ENCODE assay signal across 7 mouse cellular contexts in genomic region chr11:103016930-103017329, GRCm38 (mm10). TPM values are rescaled to one million over a fixed set of nuclear protein-coding genes. Genes with fewer than 3 reads are reported as not detected.
DNase-seq lines count a peak whose midpoint lies in the region; ATAC-seq lines count a peak whose summit lies in the region.

No protein-coding gene starts in this region.

- DNase-seq in adrenal gland, adult (ENCODE audit: inconsistent age in 2 of 2, low spot score in 1 of 2) = peak; percentile 98 to 99
- DNase-seq in embryo, embryonic 10.5 days (ENCODE audit: low spot score) = peak; percentile 96
- peak; percentile 98 for DNase-seq in gastrocnemius, postnatal 25 days
- peak; percentile 98 for DNase-seq in left cerebral cortex, postnatal 25 days (ENCODE audit: low spot score in 2 of 2)
- DNase-seq in midbrain, embryonic 10.5 days (ENCODE audit: low spot score) = peak; percentile 98
- peak; percentile 99 for DNase-seq in right cerebral cortex, postnatal 4 days

- no peaks in the 10 kb centered on the region for H3K36me3 ChIP-seq in intestine, embryonic 15.5 days
- peaks cover 36% of the 10 kb centered on the region for H3K36me3 ChIP-seq in midbrain, embryonic 10.5 days

- peak overlapping the region; percentile 95 for H3K9ac ChIP-seq in intestine, embryonic 15.5 days

- H3K27ac ChIP-seq in intestine, embryonic 15.5 days = peak overlapping the region; percentile 85
- peak overlapping the region; percentile 96 for H3K27ac ChIP-seq in midbrain, embryonic 10.5 days (replicated peaks)

- H3K9me3 ChIP-seq in intestine, embryonic 15.5 days = no peaks in the 10 kb centered on the region
- no peaks in the 10 kb centered on the region for H3K9me3 ChIP-seq in midbrain, embryonic 10.5 days (replicated peaks)

- under 1% methylated on average over 34 of the region's 41 CpGs for WGBS in intestine, embryonic 15.5 days
- WGBS in midbrain, embryonic 10.5 days = under 1% methylated on average over 41 of the region's 41 CpGs

- peak overlapping the region; percentile 58 for H3K4me2 ChIP-seq in intestine, embryonic 15.5 days (replicated peaks)

- H3K4me1 ChIP-seq in intestine, embryonic 15.5 days (replicated peaks) = peaks cover 12% of the 10 kb centered on the region; the same call in 1 of the 2 replicates
- H3K4me1 ChIP-seq in midbrain, embryonic 10.5 days = peaks cover 18% of the 10 kb centered on the region

- no peaks in the 10 kb centered on the region for H3K27me3 ChIP-seq in intestine, embryonic 15.5 days (replicated peaks)
- no peaks in the 10 kb centered on the region for H3K27me3 ChIP-seq in midbrain, embryonic 10.5 days (ENCODE audit: low read depth, poor library complexity, severe bottlenecking)

- intact Hi-C loops in left cerebral cortex, postnatal 25 days (cut with DNase I) = loop anchor here (1.0 kb wide), 1 partner anchor 11 kb away; the partner anchor contains the start of genes Dcakd and Nmt1

- ATAC-seq in intestine, embryonic 15.5 days = peak; percentile 98

- H3K4me3 ChIP-seq in intestine, embryonic 15.5 days (replicated peaks) = peak overlapping the region; percentile 90
- H3K4me3 ChIP-seq in midbrain, embryonic 10.5 days = peak overlapping the region; percentile 75

RNA-seq across cellular contexts. Expression of gene Nmt1, which starts 11.1 kb away (rescaled TPM):
- 10 to 100 TPM; 35.6 to 36.7 TPM for total RNA-seq in gastrocnemius, postnatal 25 days (2021)
- 60.0 and 66.6 TPM in 2 replicates for polyA plus RNA-seq in intestine, embryonic 15.5 days (2015; fragmentation: Nextera tagmentation; extraction: Ambion mirVana)
- total RNA-seq in left cerebral cortex, postnatal 25 days (2021) = 100 to 1,000 TPM; 122 to 124 TPM
- polyA plus RNA-seq in midbrain, embryonic 10.5 days (2016; fragmentation: Nextera tagmentation; extraction: Ambion mirVana) = 57.3 and 61.8 TPM in 2 replicates

RNA-seq across cellular contexts. Expression of gene Dcakd, which starts 11.2 kb away (rescaled TPM):
- total RNA-seq in gastrocnemius, postnatal 25 days (2021) = 10 to 100 TPM; 22.0 to 28.2 TPM
- polyA plus RNA-seq in intestine, embryonic 15.5 days (2015; fragmentation: Nextera tagmentation; extraction: Ambion mirVana) = 101 and 105 TPM in 2 replicates
- total RNA-seq in left cerebral cortex, postnatal 25 days (2021) = 10 to 100 TPM; 67.7 to 68.1 TPM
- polyA plus RNA-seq in midbrain, embryonic 10.5 days (2016; fragmentation: Nextera tagmentation; extraction: Ambion mirVana) = 265 and 287 TPM in 2 replicates

Comparison
In these comparisons a context has a peak if more than half of its experiments do, and no peak if none do; other contexts are left out.
1. Peak in every context shown above with its lines: DNase-seq, ATAC-seq, H3K4me3 ChIP-seq and H3K27ac ChIP-seq.